Mouse (Mus musculus): ENCODE results near the gene Snx11. TPM values are rescaled to one million over a fixed set of nuclear protein-coding genes. Genes with fewer than 3 reads are reported as not detected.

The Snx11 gene
- 54.4 and 55.1 TPM in 2 replicates for polyA plus RNA-seq (2012; rRNA removed)

DNA sequence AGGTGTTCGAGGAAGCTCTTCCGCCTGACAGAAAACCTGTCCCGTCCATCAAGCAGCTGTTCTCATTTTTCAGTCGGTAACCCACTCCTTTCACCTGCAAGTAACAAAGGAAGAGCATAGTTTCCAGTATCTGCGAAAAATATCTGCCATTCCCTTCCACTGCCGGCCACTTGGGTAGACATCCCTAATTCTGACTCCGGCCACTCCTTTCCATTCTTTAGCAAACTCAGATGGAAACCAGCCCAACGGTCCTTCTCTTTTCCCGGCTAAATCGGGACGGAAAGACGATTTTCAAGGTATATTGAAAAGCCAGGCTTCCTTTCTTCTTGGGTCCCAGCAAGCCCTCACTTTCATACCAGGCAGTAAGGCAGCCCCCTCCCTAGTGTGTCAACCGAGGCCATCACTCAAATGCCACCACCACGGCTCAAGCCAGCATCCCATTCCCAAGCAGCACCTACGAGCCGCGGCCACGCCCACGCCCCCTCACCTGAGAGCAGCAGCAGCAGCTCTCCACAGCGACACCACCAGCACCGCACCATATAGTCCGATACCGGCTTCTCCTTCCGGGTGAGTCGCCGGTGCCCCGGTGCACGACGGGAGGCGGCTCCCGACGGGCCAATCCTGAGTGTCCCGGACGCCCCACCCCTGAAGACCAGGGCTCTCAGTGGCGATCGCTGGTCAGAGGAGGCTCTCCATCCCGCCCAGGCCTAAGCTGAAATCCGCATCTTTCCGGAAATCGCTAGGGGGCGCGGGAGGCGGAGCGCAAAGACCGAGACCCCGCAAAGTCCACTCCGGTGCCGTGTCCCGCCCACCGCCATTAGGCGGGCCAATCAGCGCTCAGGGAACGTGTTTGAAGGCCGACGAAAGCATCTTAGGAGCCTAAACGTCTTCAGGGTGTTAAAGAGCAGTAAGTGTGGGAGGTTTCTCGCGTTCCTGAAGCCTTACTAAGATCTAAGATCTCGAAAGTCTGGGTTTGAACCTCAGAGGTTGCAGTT, at the start of gene Snx11:
Snx11 (minus strand) TSS at position 592 of the 995 bp plus-strand sequence.

DNA sequence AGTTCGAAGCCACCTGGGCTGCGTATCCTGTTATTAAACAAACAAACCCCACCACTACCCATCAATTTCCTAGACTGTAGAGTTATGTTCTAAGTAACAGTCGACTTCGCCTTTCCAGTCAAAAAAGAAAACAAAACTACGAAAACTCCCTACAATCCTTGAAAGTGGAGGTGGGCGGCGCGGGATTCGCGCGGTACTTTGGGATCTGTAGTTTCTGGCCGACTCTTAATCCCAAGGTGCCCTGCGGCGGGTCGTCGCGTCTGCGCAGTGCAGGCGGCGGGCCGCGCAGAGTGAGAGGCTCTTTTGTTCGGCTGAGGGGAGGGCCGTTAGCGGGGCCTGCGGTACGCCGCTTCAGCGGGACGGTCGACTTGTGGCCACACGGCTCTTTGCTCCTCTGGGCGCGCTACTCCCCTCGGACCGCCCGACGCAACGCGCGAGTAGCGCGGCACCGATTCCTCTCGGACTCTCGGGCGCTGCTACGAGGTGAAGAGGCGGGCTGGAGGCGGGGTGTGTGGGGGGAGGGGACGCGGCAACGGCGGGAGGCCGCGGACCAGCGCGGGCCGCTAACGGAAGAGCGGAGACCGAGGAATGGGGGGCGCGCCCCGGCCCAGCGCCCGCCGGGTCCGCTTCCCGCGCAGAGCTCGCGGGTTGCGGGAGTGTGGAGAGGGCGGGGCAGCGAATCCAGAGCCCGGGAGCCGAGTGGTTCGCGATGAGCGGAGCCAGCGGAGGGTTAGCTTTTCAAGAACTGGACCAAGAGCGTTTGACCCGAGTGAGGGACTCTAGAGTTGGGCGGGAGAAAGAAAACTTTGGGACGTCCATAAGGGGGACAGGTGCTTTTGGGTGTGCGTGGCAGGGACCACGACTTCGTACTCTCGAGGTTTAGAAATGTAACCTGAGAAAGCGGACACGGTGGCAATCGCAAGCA, 11.8 kb upstream of the Snx11 start, which contains the start of gene Cbx1:
Cbx1 (plus strand) TSS at position 257 of the 925 bp plus-strand sequence.

Other genes starting within 250 kb of the Snx11 start
- 97.9 and 107 TPM in 2 replicates for gene Cbx1, start 11.6 kb upstream of the Snx11 start, polyA plus RNA-seq (2012; rRNA removed)
- 69.7 and 81.1 TPM in 2 replicates for gene Nfe2l1, start 52.4 kb upstream of the Snx11 start, polyA plus RNA-seq (2012; rRNA removed)
- 17.9 and 45.4 TPM in 2 replicates for gene Copz2, start 72.3 kb upstream of the Snx11 start, polyA plus RNA-seq (2012; rRNA removed)
- gene Cdk5rap3, start 138.9 kb upstream of the Snx11 start, polyA plus RNA-seq (2012; rRNA removed) = 88.3 and 96.2 TPM in 2 replicates
- 0.35 TPM in 1 of 2 replicates, not detected in the other for gene Prr15l, start 150.5 kb upstream of the Snx11 start, polyA plus RNA-seq (2012; rRNA removed)
- 12.3 and 13.8 TPM in 2 replicates for gene Pnpo, start 166.4 kb upstream of the Snx11 start, polyA plus RNA-seq (2012; rRNA removed)
- gene Sp2, start 205.4 kb upstream of the Snx11 start, polyA plus RNA-seq (2012; rRNA removed) = 12.6 and 15.4 TPM in 2 replicates
- 0.54 and 1.0 TPM in 2 replicates for gene Sp6, start 235.8 kb upstream of the Snx11 start, polyA plus RNA-seq (2012; rRNA removed)